Mouse (Mus musculus) kidney, adult 10 weeks (tissue): ENCODE measurements around the gene Col8a1. TPM values are rescaled to one million over a fixed set of nuclear protein-coding genes. Genes with fewer than 3 reads are reported as not detected.

ENCODE experiments used
- polyA plus RNA-seq: library from polyadenylated mRNA; stranded (reverse); fragments of 350-450 nt; fragmentation: Illumina TruSeq; extraction: RNeasy Lipid Tissue Mini Kit (QIAGEN cat#74804); gene quantifications from one replicate; pipeline ENCODE4 v1.2.3, GENCODE M21; 2014; ENCODE audit warnings: low read depth, low replicate concordance

Gene Col8a1
- 11.6 TPM for polyA plus RNA-seq

GRCm38 (mm10) chr16:57754526-57755125, at the start of gene Col8a1:
TSS of gene Col8a1 (minus strand) at chr16:57754737.

DNA sequence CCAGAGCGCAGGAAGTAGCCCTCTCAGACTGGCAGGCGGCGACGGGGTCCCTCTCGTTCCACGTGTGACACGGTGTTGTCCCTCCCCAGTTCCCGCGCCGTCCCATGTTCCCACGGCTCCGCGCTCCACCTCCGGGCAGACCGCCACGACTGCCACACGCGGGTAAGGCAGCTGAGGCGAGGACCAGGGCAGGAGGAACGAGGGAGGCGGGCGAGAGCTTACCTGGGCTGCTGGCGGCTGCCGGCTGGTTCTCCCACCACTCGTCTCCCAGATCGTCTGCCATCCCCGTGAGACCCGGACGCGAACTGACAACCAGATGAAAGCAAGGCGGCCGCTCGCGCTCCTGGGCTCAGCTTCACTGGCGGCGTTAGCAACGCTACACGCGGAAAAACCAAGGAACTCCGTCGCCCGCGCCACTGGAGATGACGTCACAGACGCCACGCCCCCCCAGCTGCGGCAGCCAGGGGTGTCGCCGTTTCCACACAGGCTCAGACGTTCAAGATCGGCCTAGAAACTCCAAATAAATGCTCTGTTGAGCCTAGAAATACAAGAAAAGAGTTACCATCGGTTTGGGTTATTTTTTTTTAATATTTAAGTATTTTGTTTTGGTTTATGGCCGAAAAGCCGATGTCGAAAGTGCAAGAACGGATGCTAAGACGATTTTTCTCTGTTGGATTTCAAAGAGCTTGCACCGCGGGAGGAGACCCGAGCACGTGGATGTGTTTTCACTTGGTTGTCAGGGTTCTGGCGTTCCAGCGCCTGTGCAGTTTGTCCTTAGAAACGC, 147.9 kb downstream of the Col8a1 start, which contains the start of gene Cmss1:
Gene Cmss1, minus strand, starts transcription at position 421 of the 784 bp plus-strand sequence.

Other genes with a start within 250 kb of the Col8a1 start
- gene Cmss1, start 147.9 kb downstream of the Col8a1 start, polyA plus RNA-seq = 9.9 TPM